Mouse (Mus musculus): ENCODE measurements around the gene Gpx2.
A peak's percentile ranks its signal among the peaks of the same experiment; 100 is the strongest.
"Not testable (repeated sequence)": the region's sequence is repeated elsewhere in the genome, so short reads cannot be mapped to it uniquely, and the experiment has no call there.

Gene Gpx2

DNA sequence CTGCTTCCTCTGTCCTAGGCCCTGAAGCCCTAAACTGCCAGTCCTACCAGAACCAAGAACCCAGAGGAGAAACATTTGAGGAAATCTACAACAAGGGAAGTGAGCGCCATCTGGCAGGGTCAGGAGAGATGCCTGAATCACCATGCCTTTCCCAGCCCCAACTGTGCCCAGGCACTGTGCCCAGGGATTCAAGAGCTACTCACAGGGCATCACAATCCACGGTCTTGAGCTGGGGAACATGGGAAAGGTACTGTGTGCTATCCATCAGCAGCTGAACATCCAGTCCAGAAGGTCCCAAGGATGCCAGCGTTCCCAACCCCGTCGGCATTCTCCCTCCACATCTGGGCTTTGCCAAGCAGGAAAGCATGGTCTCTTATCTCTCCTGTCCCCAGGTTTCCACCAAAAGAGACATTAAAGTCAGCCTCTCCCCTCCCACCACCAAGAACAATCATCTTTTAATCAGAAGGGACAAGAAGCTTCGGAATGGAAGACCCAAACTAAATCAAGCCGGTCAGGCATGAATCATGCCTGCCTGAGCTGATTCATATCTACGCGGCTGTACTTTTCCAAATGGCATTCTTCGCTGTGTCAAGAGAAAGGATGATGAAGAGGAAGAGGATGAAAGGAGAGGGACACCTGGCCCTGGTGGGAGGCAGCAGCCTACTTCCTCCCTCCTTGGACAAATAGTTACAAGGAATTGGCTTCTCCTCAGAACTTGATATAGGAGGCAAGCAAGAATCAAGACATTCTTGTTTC, 9.9 kb upstream of the Gpx2 start:
- no peak for DNase-seq (ENCODE audit: low spot score)

DNA sequence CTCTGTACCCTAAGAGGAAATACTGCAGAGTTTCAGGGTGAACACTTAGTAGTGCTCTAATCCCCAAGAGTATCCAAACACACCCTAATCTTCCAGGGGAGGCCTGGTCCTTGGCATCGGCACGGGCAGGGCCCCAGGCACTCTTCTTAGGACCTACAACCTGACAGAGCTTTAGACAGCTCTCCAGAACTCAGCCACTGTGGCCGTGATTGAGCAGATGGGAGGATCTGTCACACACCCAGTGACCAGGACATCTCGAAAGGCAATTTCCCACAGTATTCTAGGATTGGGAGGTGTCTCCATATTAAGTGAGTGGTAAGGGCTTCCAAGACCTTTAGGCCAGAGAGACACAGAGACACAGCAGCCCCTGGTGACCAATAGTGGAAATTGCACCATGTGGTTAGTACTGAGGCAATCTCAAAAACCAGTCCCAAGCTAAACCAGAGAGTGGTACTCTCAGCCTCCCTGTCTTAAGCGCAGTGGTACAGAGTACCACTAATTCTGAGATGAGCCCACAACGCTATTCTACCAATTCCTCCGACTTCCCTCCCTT, 8.4 kb upstream of the Gpx2 start:
- no peak for DNase-seq (ENCODE audit: low spot score)

DNA sequence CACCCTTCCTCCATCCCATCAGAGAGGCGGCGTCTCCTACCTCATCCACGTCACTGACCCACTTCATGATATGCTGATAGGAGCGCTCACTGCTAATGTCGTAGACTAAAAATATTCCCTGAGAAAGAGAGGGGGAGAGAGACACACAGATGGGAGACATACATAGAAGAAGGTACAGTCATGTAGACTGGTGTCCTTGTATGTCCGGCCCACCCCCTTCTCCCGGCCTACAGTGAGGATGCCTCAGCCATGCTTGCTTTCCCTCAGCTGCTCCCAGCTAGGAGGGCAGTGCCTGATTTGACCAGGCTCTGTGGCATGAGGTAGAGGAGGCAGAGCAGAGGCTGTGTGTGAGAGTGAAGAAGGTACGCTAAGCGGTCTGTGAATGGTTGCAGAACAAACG, 7.7 kb upstream of the Gpx2 start:
- no peak for DNase-seq (ENCODE audit: low spot score)

DNA sequence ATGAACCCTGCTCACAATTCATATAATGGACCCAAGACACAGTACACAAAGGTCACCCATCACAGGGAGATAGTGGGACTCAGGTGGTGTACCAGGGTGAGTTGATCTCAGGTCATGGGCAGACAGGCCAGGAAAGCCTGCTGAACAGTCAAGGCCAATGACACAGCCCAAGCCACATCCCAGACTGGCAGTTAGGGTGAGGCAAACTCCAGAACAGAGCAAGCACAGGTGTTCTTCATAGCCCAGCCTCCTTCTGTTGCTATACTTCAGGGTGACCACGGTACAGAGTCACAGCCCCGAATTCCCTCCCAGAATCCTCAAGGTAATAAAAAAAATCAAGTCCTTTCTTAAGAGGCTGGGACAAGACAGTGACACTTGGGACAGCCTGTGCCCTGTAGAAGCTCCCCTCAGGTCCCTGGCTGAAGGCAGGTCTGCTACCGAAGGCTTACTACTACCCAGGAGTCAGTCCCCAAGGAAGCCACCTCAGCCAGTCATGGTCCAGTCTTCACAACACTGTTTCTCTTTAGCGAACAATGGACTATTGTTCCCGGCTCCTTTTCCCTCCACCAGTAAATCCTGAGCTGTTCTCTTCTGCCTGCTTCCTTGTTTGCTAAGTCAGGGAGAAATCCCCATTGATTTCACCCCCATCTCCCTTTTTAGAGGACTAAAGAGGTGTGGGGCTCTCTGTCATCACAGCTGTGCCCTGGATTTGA, 2.8 kb upstream of the Gpx2 start:
- DNase-seq (ENCODE audit: low spot score), result no peak

DNA sequence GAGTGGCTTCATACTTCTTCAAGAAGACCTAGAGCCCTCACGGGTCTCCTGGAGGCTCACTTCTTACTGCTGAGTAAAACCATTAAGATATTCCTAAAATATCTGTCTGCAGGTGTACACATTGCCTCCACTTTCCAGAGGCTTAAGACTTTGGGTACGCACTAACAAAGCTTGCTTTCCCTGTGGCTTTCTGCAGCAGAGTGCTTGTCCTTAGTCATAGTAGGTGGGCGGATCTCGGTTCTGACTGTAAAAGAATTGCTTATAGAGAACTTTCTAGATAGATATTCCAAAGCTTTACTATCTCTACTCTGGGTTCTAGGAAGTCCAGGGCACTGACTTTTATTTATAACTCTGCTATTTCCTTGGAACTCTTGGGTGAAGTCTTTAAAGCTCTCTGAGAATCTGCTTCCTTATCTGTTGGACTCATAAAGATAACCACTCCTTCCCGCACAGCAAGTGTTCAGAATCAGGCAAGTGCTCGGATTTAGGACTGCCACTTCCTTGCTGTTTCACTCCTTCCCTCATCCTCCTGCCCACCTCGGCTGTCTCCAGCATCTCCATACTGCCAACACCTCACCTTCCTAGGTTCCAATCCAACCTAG, 1.7 kb upstream of the Gpx2 start:
- no peak for DNase-seq (ENCODE audit: low spot score)

DNA sequence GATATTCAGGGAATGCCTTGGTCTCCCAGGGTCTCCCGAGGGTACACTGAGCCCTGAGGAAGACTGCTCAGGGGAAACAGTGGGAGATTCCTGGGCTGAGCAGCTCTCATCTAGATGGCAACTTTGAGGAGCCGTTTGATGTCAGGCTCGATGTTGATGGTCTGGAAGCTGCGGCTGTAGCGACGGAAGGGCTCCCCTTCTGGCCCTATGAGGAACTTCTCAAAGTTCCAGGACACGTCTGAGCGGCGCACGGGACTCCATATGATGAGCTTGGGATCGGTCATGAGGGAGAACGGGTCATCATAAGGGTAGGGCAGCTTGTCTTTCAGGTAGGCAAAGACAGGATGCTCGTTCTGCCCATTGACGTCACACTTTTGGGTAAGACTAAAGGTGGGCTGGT, 2.8 kb downstream of the Gpx2 start:
- not testable (repeated sequence) for DNase-seq (ENCODE audit: low spot score)

DNA sequence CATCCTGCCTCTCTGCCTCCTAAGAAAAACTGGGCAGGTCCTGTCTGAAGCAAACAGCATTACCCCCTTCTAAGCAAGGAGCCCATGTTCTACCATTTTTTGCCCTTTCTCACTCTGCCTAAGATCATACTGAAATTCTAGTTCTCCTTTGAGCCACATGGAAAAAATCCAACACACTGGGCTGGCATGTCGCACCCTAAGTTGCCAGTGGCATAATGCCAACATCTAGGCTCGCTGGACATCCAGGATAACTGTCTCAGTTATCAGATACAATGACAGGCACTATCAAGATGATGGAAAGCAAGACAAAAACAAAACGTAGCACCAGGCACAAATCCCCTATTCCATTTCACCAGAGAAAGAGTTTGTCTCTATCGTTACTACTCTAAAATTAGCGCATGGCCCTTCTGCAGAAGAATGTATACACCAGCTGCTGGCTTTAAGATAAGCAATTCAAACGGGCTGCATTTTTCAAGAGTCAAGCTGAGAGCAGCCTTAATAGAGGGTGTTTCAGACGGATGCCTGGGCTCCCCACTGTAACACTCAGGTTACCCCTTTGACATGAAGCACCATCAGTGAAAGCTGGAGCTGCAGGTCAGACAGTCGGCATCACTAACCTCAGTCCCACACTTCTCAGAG, 4.8 kb downstream of the Gpx2 start:
- no peak for DNase-seq (ENCODE audit: low spot score)

DNA sequence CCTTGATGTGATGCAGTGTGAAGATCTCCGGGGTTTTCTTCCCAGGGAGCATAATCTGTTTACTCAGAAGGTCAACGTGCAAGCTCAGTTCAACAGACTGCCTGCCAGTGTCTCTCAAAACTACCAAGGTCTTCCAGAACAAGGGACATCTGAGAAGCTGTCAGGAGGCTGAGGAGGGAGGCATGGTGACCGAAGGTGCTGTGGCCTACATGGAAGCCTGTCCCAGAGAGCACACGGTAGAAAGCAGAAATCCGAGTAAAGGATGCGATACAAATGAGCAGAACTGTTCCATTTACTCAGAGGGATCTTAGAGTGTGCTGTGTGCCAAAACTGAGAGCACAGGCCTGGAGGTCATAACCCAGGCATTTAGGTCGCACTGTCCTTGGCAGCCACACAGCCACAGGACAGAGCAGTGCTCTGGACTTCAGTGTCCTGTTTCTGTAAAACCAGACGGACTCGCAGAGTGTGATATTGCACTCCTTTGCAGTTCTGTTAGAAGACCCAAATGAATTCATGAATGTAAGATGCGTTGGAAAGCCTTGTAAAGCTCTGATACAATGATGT, 11.2 kb downstream of the Gpx2 start:
- no peak for DNase-seq (ENCODE audit: low spot score)

DNA sequence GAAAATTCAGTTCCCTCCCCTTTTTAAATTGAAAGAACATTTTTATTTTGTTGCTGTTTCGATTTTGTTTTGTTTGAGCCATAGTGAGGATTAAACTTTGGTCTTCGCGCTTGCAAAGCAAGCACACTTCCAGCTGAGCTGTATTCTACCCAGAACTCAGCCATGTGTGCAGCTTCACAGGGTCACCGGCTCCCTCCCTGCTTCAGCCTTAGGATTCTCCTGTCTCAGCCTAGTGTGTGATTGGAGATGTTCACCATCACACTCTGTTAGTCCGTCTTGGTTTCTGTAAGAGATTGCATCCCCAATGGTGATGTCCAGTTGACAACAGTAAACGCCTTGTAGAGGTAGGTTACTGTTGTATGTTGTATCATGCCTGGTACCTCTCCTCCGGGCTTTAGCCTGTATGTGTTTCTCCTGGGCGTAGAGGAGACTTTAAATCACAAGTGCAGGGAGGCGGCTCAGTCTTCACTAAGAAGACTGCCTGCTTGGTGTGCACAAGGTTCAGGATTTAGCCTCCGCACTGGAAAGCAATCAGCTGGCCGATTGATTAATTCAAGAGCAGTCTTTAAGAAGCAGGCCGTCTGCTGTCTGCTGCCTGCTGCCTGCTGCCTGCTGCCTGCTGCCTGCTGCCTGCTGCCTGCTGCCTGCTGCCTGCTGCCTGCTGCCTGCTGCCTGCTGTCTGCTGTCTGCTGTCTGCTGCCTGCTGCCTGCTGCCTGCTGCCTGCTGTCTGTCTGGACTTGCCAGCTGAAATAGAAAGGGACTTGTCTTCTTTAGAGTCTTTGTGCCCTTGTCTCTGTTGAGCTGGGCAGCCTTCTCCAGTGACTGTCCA, 14.5 kb downstream of the Gpx2 start:
- no peak for DNase-seq (ENCODE audit: low spot score)

DNA sequence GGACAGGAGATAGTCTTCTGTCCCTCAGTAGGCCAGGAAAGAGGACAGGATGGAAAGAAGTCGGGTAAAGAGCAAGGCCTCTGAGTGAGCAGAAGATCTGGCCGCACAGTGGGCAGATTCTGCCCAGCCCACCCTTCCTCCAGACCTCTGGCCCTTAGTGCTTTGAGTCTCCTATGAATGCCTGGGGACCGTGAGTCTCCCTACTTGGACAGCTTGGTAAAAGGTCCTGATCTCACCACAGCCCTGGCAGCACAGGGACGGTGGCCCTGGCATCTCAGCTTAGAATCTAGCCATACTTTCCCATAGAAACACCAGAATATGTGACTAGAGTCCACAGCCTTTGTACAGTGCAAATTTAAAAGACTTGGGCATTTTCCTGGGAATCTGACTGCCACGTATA, 15.4 kb downstream of the Gpx2 start:
- DNase-seq (ENCODE audit: low spot score), result no peak

DNA sequence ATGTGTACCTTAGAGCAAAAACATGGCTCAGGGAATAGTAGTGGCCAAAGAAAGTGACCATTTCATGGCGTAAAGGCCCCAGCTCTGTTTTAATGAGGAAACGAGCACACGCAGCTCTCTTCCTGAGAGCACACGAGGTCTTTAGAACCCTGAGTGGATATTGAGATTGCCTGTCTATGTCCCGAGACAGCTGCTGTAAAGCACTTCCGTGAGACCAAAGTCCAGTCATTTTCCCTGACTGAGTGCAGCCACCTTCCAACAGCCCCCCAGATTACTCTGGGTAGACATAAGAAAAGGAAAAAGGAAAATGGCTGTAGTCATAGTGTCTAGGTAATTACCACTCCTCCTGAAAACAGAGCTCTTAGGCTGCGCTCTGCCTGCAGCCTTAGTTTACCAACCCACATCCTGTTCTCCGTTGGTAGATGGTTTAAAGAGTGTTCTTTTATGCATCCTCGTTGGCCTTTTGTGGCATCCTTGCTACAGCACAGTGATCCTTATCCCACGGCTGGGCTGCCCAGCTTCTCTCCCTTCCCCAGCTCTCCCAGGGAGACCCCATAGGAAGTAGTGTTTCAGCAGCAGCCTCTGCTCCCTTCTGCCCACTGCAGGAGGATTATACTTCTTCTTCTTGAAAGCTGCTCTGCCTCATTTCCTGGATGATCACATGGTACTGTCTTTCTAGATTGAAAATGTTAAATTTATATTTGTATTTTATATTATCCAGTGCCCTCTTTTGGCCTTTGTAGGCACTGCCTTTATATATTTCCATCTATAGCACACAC, 16.9 kb downstream of the Gpx2 start:
- no peak for DNase-seq (ENCODE audit: low spot score)

DNA sequence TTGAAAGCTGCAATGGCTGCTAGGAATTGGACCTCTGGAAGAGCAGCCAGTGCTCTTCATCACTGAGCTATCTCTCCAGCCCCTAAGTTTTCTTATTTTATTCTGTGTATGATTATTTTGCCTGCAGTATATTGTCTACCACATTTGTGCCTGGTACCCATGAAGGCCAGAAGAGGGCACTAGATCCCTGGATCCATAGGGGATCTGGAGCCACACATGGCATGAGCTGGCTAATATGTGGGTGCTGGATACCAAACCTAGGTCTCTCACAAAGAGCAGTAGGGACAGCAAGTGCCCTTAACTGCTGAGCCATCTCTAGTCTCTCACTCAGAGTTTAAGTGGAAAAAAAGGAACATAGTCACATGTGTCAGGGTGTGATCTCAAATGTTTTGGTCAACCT, 17.5 kb downstream of the Gpx2 start:
- no peak for DNase-seq (ENCODE audit: low spot score)

DNA sequence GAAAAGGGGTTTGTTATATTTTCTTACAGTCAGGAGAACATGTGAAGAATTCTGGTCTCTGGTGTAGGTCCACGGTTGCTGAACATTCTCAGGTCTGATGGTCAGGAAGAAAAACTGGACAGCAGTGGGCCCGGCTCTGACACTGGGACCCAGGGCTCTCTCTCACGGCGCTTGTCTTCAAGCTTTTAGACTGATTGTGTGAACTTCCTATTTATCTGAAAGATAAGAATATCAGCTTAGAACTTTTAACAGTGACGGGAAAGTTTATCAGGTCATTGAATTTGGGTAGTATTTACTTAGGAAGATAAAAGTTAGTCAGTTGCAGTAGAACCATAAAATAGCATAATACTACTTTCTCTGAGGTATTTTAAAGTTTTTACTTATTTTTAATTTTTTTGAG, 18.5 kb downstream of the Gpx2 start:
- no peak for DNase-seq (ENCODE audit: low spot score)

DNA sequence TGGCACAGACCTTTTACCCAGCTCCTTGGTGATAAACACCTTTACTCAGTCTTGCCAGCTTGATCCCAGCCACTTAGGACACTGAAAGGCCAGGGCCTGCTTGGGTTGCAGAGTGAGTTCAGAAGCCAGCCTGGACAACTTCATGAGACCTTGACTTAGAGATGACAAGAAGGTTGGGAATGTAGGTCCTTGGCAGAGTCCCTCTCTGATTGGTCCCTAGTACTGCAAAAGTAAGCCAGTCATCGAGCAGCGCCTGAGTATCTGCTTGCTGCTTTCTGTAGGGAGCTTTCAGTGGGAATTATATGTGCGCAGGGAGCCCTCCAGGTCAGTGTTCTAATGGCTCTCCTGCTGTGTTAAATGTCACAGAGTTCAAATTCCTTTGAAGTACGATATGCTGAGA, 20.2 kb downstream of the Gpx2 start:
- DNase-seq (ENCODE audit: low spot score), result no peak

DNA sequence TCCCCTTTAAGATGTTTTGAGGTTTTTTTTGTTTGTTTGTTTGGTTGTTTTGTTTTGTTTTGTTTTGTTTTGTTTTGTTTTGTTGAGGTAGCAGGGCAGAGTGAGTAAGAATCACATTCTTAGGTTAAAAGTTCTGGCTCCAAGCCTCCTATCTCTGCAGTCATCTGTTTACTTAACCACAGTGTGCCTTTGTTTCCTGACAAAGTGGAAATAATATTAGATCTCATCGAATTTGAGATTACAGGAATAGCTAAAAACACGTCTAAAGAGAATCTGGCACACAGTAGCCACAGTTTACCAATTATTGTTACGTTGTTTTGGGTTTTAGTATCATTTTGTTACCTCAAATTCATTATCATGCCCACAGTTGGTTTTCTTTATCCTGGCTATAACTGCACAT, 20.7 kb downstream of the Gpx2 start:
- no peak for DNase-seq (ENCODE audit: low spot score)

DNA sequence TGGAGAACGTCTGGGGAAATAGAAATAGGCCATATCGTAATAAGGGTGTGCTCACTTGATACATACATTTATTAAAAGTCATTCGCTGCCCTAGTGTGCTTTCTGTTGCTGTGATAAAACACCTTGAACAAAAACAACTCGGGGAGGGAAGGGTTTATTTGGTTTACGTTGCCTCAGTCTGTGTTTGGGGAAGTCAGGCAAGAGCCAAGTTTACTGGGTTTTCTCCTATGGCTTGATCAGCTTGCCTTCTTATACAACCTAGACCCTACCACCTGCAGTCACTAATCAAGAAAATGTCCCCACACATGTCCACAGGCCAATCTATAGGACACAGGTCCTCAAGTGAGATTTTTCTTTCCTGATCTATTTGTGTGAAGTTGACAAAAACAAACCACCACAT, 23.8 kb downstream of the Gpx2 start:
- no peak for DNase-seq (ENCODE audit: low spot score)

DNA sequence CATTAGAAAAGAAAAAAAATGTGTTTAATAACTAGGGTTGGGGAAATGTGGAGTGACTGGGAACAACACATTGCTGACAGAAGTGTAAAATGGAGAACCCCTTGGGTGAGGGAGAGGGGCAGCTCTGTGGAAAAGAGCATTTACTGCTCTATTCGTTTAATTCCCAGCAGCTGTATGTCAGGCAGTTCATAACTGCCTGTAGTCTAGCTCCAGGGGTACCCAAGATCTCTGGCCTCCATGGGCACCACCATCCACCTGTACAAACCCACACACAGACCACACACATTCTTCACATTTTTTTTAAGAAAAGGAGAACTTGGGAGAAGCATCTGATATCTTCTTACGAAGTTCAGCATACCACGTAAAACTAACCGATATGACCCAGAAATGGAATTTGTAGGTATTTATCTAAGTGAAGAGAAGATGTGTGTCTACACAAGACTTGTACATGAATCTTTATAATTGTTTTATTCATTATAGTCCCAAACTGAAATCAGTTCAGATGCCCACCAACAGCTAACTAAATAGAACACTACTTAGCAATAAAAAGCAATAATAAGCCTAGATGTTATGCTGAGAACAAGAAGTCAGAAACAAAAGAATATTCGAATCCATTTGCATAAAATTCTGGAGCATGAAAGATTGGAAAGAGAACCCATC, 24.4 kb downstream of the Gpx2 start:
- no peak for DNase-seq (ENCODE audit: low spot score)

DNA sequence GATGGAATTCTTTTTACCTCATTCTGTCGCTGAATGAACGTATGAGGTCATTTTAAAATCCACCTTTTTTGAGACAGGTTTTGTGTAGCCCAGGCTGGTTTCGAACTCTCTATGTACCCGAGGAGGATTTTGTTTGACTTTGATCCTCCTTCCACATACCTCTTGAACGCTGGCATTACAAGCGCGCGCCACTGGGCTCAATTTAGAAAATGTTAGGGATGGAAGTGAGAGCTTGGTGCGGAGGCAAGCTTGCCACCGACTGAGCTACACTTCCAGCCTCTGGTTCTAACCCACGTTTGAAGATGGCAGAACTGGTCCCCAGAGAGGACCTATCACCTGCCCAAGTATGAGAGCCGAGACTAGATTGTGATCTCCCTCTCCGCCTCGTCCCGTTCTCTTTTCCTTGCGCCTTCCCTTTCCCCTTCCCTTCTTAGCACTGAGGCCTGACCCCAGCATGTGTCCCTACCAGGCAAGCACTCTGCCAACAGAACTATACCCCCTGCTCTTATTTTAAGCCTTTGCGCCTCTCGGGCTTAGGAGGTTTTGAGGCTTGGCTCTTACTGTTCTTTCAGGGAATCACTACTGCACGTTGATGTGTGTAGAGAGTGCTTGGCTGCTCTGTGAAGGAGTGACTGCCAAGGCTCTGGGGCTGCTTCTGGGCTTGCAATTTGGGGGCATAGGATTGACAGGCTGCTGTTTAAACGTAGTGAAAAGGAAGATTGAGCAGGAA, 29.3 kb downstream of the Gpx2 start:
- no peak for DNase-seq (ENCODE audit: low spot score)

DNA sequence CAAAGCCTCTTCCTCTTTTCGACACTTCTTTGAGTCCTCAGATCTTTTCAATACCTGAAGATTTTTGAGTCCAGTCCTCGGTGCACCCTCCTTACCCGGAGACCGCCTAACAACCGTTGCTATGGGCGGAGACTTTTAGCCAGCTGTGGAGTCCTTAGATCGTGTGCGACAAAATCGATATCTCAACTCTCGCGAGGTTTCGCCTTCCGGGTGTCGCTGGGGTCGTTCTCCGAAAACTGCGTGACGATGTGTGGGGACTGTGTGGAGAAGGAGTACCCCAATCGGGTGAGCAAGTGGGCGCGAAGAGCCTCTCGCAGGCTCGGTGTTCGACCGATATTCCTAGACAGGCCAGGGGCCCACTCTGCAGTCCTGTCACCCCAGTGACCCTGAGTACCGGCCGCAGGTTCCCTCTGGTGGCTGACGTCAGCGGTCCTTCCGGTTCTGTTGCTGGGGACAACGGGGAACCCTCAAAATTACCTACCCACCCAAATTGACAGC, 30.0 kb downstream of the Gpx2 start, which contains the start of the genes Churc1 and Fntb:
TSS of gene Churc1 (plus strand) at position 185 of the 498 bp plus-strand sequence.
TSS of gene Fntb (plus strand) at position 236 of the 498 bp plus-strand sequence.
- peak; percentile 81 for DNase-seq (ENCODE audit: low spot score)

Data from left cerebral cortex, adult 11 months (tissue).